Mouse (Mus musculus) liver, embryonic 18 days (tissue): ENCODE measurements around the gene Tmem53. TPM values are rescaled to one million over a fixed set of nuclear protein-coding genes. Genes with fewer than 3 reads are reported as not detected.

Experiments used
- polyA plus RNA-seq: library from polyadenylated mRNA; depleted of rRNA; stranded (reverse); fragments of >200 nt; gene quantifications from 2 replicates; pipeline ENCODE4 v1.2.3, GENCODE M21; 2012; rRNA removed

The Tmem53 gene
- polyA plus RNA-seq: 14.0 and 18.4 TPM in 2 replicates

DNA sequence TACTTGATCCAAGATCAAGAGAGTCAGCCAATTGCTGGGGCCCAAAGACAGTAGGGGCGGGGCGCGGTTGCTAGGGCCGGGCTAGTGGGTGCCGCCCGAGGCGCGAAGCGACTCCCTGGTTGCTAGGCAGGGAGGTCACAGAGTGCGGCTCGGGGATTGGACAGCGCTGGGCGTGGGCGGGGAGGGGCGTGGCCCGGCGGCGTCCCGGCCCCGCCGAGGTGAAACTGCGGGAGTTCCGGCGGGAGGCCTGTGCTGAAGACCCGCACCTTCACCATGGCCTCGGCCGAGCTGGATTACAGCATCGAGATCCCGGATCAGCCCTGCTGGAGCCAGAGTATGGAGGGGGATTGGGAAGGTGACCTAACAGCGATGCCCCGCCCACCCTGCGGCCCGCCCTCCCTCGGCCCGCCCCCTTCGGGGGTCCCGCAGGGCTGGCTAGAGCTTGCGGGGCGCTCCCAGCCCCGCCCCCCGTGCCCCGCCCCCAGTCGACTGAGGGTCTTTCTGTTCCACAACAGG, at the start of gene Tmem53, which contains the start of gene Armh1:
TSS of gene Tmem53 (plus strand) at position 151 of the 516 bp plus-strand sequence.
TSS of gene Armh1 (minus strand) at position 325 of the 516 bp plus-strand sequence.

Other genes with a start within 250 kb of the Tmem53 start
- gene Eif2b3, start 232.5 kb upstream of the Tmem53 start, polyA plus RNA-seq: 10.5 and 10.8 TPM in 2 replicates
- 0.77 and 1.1 TPM in 2 replicates for gene Ptch2, start 155.9 kb upstream of the Tmem53 start, polyA plus RNA-seq
- 2.0 and 2.2 TPM in 2 replicates for gene Btbd19, start 126.2 kb upstream of the Tmem53 start, polyA plus RNA-seq
- 0.18 and 0.20 TPM in 2 replicates for gene Tctex1d4, start 125.2 kb upstream of the Tmem53 start, polyA plus RNA-seq
- gene Plk3, start 118.0 kb upstream of the Tmem53 start, polyA plus RNA-seq: 5.9 and 6.5 TPM in 2 replicates
- gene Rps8, start 95.7 kb upstream of the Tmem53 start, polyA plus RNA-seq: 754 and 875 TPM in 2 replicates
- 9.3 and 10.0 TPM in 2 replicates for gene Kif2c, start 69.3 kb upstream of the Tmem53 start, polyA plus RNA-seq
- 0.05 TPM in 2 replicates for gene Armh1, start 174 bp downstream of the Tmem53 start, polyA plus RNA-seq
- gene Rnf220, start 245.1 kb downstream of the Tmem53 start, polyA plus RNA-seq: 23.6 and 28.0 TPM in 2 replicates